Mouse (Mus musculus): ENCODE results near the gene Ipo11.

Gene Ipo11

DNA sequence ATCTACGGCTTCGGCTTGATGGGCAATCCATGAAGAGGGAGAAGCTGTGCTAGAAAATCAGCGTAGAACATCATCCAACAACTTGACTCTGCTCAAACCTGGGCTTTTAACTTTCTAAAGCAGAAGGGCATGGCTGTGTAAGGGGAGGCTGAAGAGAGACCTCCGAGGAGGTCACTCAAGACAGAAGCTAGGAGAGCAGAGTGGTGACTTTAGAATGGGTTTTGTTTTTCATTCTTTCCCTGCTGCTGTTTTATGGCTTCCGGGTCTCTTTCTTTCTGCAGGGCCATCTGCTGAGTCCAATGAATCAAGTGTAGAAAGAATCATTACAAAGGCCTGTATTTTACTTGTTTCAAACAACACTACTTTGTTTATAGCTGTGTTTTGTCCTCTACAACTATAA, 119.7 kb downstream of the Ipo11 start:
- no peak for DNase-seq (ENCODE audit: low read depth)

DNA sequence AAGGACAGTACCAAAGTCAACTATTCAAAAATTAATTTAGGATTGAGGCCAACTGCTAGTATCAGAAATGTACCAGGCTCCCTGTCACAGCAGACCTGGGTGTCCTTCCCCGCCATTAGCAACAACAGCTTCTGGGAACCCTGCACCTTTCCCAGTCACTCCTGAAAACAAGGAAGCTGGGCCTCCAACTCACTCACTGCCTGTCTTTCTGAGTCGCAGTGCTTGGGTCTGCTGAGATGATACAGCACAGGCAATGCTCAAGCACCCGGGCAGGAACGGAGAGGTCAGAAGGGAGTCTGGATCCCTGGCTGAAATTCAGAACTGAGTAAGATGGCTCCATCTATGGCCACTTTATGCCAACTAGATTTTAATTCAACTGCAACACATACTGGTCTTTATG, 123.2 kb downstream of the Ipo11 start:
- DNase-seq (ENCODE audit: low read depth) = no peak

DNA sequence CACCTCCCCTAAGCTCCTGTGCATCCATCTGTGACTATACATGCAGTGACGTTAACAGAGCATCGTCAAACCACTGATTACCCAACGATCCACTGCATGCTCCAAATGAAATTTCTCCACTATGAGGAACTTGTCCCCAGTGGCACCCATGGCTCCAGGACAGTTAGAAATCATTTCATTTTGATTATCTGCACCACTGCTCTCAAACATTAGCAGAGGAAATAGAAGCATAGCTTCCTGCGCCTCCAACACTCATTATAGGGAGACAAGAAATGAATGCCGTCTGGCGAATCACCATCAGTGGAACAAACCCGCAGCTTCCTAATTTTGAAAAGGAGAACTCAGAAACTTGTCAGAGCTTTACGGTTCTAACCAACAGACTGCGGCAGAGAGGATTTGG, 123.7 kb downstream of the Ipo11 start:
- no peak for DNase-seq (ENCODE audit: low read depth)

DNA sequence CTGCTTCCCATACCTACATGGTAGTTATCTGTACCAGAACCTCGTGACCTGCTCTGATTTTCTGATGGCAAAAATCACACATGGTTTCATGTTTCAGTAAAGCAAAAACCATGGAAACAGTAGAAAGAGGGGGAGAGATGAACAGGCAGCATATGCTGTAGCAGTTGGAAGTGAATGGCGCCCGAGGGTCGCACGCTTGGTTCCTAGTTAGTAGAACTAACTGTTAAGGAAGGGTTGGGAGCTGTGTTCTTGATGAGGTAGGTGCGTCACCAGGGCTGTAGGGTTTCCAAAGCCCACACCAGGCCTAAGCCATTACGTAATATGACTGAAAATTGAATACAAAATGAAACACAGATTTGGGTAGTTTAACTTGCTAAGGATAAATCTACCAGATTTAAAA, 126.6 kb downstream of the Ipo11 start:
- DNase-seq (ENCODE audit: low read depth) = no peak

DNA sequence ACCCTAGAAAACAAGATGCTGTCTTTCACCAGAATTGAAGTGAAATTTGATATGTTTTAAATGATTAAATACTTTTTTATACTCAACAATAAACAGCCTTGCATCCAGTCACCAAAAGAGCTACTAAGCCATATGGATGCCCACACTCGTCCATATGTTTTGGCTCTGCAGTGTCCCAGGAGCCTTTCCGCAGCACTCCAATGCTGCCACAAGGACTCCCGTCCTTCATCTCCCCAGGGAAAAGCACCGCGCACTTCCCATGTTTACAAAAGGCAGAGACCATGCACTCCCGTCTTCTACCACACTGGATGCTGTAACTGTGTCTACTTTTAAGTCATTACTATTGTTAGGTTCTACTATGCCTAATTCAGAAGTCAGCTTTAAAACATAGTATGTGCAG, 127.9 kb downstream of the Ipo11 start:
- DNase-seq (ENCODE audit: low read depth) = no peak

DNA sequence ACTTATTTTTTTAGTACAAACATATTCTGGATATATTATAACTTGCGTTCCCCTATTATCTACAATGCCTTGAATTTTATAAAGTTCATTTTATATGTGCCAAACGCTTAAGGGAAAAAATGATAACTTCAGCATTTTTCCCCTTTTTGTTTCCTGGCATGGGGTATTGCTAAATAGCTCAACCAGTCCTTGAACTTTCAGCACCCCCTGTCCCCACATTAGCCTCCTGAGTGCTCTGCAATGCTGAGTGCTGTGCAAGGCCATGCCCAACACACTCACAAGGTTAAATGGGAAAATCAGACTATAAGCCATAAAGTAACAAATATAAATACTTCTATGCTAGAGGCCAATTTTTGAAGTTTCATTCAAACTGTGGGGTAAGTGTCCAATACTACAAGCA, 128.4 kb downstream of the Ipo11 start:
- DNase-seq (ENCODE audit: low read depth) = no peak

DNA sequence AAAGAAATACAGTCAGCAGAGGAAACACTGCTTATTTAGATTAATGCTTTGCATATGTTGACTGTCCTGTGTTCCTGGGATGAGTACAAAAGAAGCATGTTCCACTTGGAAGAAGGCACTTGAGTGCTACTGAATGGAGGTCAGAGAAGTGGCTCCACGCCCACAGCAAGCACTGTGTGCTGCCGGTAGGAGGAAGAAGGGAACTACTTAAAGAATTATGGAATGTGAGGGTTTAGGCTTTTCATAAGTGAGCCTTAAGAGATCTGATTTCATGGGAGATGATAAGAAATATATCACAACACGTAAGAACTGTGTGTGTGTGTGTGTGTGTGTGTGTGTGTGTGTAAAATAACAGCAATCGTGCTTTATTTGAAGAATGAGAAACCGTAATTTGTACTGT, 129.5 kb downstream of the Ipo11 start:
- DNase-seq (ENCODE audit: low read depth) = no peak

DNA sequence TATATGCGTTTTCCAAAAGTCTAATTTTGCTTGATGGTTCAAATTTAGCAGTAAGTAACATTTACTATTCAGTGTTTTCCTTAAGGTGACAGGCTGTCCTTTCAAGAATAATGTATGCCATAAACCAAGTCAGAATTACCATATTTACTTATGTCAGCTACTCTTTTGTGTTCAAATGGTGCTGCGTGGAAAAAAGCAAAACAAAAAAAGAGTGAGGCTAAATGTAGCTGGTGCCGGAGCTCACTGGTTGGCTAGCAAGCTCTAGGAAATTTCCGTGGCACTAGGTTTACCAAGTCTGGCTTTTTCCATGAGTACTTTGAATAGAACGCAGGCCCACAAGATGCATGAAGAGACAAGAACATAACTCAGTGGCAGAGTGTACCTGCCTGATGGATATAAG, 131.6 kb downstream of the Ipo11 start:
- DNase-seq (ENCODE audit: low read depth) = no peak

DNA sequence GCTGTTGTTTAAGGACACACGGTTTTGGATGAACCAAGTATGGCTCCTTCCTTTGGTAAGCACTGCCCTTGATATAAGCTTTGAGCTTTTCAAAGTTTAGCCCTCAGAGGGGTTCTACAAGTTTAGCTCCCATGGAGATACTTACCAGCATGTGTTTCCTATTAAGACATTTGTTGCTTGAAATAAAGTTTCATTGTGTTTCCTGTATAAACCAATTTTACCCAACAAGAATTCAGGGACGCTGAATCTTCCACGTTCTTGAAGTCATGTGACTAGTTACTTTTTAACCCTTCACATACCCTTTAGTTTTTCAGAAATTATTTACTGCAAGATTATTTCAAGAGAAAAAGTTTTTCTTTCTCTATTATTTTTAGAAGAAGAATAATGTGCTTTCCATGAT, 138.7 kb downstream of the Ipo11 start:
- no peak for DNase-seq (ENCODE audit: low read depth)

DNA sequence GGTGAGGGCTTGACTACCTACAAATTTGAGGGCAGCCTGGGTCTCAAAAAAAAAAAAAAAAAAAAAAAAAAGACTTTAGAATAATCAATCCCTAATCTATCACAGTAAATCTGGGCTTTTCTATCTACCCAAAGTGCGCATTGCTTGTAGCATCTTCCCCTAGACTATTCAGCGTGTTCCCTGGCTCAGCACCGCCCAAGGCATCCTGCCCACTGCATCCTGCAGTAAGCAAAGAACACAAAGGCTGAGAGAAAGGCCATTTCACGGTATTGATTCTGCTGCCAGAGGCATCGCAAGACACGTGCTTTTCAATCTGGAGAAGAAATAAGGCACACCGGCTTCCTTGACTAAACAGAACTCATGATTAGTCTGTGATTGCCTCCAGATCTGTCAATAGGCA, 147.9 kb downstream of the Ipo11 start:
- no peak for DNase-seq (ENCODE audit: low read depth)

DNA sequence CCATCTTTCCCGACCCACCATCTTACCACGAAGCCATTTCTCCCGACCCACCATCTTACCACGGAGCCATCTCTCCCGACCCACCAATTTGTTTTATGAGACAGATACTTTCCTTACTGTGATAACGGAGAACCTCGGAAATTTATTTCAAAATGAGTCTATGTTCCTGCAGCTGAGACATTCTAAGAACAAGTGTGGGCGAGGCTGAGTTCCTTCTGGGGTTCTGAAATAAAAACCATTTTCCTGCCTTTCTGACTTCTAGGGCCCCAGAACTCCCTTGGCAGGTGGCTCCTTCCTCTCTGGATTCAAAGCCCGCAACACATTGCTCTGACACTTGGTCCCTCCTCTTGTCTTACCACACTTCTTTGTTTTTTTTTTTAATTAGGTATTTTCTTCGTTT, 168.0 kb downstream of the Ipo11 start:
- DNase-seq (ENCODE audit: low read depth) = no peak

DNA sequence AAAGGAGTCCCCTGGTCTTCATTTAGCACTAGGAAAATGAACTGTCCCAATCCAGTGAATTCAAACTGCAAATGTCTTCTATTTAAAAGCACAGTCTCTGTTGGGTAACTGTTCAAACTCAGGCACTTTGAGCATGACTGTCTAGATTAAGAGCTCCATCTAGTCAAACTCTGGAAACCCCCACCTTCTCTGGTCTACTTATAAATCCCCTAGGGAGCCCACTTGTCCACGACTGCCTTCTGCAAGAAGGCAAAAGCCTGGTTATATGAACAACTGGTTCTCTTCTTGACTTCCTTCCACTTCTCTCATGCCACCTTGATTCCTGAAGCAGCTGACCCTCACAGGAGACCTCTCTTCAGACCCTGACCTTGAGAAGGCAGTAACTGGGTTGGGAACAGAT, 174.1 kb downstream of the Ipo11 start:
- DNase-seq (ENCODE audit: low read depth) = no peak

DNA sequence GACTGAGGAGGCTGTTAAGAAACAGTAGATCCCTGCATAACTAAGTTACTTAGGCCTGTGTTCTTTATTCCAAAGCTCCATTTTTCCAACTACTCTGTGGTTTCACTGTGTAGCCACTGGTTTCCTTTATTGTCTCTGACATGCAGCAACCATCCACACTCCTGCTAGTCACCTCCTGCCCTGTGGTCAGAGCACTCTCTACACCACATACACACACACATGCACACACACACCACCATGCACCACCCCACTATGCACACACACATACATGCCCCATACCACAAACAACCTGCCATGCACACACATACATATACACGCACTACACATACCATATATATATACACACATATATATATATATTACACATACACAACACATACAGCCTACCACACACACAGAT, 175.1 kb downstream of the Ipo11 start:
- DNase-seq (ENCODE audit: low read depth) = no peak

DNA sequence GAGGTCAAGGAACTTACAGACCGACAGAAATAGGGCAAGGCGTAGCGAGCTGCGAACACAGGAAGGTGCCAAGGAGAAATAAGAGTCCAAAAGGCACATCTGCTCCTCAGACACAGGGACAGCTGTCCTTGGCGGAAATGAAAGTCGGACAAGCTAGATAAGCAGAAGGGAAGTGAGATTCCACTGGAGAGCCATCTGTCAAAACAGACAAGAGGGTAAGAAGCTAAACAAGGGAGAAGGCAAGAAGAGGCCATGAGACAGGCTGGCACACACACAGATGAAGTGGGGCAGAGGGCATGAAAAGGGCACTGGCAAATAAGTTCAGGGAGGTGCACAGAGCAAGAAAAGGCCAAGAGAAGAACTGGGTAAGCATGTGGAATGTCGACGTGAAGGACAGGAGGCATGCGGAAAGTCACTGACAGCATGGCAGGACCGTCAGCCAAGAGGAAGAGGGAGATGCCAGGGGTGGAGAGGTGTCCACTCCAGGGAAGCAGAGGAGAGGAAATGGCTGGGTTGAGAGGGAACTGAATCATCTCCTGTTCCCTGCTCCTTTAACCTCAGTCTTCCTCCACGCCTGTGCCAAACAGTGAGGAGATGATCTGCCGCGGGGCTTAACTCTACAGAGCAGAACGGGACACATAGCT, 176.4 kb downstream of the Ipo11 start:
- DNase-seq (ENCODE audit: low read depth) = no peak

DNA sequence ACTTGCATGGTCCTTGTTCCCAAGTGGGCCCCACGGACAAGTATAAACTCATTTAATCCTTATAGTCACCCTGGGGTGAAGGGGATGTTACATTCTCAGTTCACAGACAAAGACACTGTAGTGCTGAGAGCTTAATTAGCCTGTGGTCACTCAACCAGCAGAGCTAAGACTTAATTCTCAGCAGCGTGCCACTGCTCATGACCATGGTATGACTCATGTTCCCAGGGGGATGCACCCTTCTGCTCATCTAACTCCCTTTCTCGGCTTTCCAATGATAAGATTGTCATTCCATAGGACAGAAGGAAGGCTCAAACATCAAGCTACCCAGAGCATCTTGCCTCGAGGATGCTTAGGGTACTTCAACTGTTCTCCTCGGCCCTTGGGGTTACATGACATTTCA, 180.9 kb downstream of the Ipo11 start:
- no peak for DNase-seq (ENCODE audit: low read depth)

DNA sequence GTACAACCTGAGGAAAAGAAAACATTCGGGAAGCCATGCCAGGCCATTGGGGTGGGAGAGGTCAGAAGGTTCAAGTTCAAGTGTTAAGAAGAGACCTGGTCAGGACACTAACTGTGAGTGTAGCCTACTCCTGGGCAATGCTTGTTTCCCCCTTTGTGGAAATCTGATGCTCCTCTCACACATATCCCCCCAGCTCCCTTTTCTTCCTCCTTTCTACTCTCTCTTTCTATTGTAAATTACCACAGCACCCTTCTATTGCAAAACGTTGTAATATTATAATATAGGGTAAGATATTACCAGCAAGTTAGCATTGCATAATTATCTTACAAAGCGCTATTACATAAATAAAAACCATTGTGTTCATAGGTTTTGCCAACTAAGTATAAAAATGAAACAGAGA, 182.5 kb downstream of the Ipo11 start:
- DNase-seq (ENCODE audit: low read depth) = no peak

DNA sequence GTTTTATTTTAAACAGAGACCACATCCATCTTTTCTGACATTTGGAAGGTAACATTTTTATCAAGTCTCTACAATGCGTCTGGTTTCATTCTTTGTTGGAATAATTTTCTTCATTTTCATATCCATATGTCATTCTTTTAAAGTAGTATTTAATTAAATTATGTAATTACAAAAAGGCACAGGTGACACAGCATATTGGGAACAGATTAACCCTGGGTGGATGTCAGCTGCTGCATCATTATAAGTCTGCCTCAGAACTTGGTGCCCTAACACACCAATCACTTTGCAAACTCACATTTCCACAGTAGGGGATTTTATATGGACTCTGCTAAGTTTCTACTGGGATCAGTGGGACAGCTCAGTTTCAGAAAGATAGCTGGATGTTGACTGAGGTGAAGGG, 184.8 kb downstream of the Ipo11 start:
- DNase-seq (ENCODE audit: low read depth) = no peak

DNA sequence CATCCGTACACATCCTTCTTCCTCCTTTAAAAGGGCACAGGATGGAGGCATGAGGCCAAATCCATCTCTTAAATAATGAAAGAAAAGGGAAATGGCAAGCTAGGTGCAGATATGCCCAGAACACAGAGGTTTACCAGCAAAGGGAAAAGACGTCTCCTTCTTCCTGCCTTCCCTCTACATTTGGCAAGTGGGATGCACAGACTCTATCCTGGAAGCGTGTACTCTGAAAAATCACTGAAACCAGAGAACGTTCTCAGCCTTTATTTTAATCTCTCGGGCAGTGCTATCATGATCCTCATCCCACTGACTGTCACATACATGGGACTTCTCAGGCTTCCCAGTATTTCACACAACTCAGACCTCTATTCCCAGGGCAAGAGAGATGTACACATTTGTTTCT, 189.9 kb downstream of the Ipo11 start:
- DNase-seq (ENCODE audit: low read depth) = no peak

DNA sequence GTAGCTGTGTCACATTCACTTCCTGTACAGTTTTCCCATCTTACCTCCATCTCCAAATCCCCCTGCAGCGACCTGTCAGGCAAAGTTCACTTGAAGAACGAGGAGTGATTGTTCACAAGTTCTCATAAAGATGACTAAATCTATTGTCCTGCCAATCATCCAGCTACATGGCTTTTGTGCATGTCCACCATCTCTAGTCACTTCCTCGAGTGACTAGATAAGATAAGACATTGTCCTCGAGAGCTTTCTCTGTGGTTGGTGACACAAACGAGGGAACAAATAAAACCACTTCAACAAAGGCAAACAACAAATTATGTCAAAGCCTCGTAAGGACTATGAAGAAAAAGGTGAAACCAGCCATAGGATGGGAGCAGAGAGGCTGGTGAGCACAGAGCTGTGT, 191.6 kb downstream of the Ipo11 start:
- DNase-seq (ENCODE audit: low read depth) = no peak
